Mouse (Mus musculus): ENCODE data around the gene Cpn1. TPM values are rescaled to one million over a fixed set of nuclear protein-coding genes. Genes with fewer than 3 reads are reported as not detected.

Cpn1 gene
- polyA plus RNA-seq, 1 experiment from 2014 or later, result 0.39 TPM

GRCm38 (mm10) chr19:43930366-43930765, 56.0 kb downstream of the Cpn1 start:
- Histone ChIP-seq H3K36me3 (ENCODE audit: control insufficient read depth, insufficient read depth) (no peaks in the 10 kb centered on the region), H3K4me2 (ENCODE audit: low read length) (no peak overlapping the region), H3K9ac (replicated peaks; ENCODE audit: low read depth, low read length) (no peak overlapping the region), H3K4me3 (replicated peaks; ENCODE audit: low read length) (no peak overlapping the region), H3K9me3 (ENCODE audit: control insufficient read depth, low read length) (no peaks in the 10 kb centered on the region), H3K27ac (ENCODE audit: low read length) (no peak overlapping the region), H3K27me3 (replicated peaks; ENCODE audit: control insufficient read depth, insufficient read depth, low read length) (no peaks in the 10 kb centered on the region), H3K4me1 (replicated peaks; ENCODE audit: control insufficient read depth, insufficient read depth, low read length) (peaks cover 11% of the 10 kb centered on the region)
- no peak for ATAC-seq
- WGBS, result 58% methylated on average over 7 of the region's 7 CpGs

GRCm38 (mm10) chr19:43929869-43930268, 56.5 kb downstream of the Cpn1 start:
- H3K4me2 ChIP-seq (ENCODE audit: low read length), result no peak overlapping the region
- H3K9me3 ChIP-seq (ENCODE audit: control insufficient read depth, low read length), result no peaks in the 10 kb centered on the region
- H3K4me1 ChIP-seq (replicated peaks; ENCODE audit: control insufficient read depth, insufficient read depth, low read length), result peaks cover 11% of the 10 kb centered on the region
- no peak for ATAC-seq
- no peak overlapping the region for H3K9ac ChIP-seq (replicated peaks; ENCODE audit: low read depth, low read length)
- no peak overlapping the region for H3K27ac ChIP-seq (ENCODE audit: low read length)
- H3K27me3 ChIP-seq (replicated peaks; ENCODE audit: control insufficient read depth, insufficient read depth, low read length), result no peaks in the 10 kb centered on the region
- no peaks in the 10 kb centered on the region for H3K36me3 ChIP-seq (ENCODE audit: control insufficient read depth, insufficient read depth)
- no peak overlapping the region for H3K4me3 ChIP-seq (replicated peaks; ENCODE audit: low read length)
- 22% methylated on average over 11 of the region's 11 CpGs for WGBS

- 79% methylated on average over 5 of the region's 5 CpGs for WGBS
- H3K4me3 ChIP-seq (replicated peaks; ENCODE audit: low read length), result no peak overlapping the region
- peaks cover 11% of the 10 kb centered on the region for H3K4me1 ChIP-seq (replicated peaks; ENCODE audit: control insufficient read depth, insufficient read depth, low read length)
Measured at GRCm38 (mm10) chr19:43927967-43928366, 58.4 kb downstream of the Cpn1 start.

GRCm38 (mm10) chr19:43927057-43927456, 59.3 kb downstream of the Cpn1 start:
- Histone ChIP-seq H3K9me3 (ENCODE audit: control insufficient read depth, low read length) (no peaks in the 10 kb centered on the region), H3K27ac (ENCODE audit: low read length) (no peak overlapping the region), H3K27me3 (replicated peaks; ENCODE audit: control insufficient read depth, insufficient read depth, low read length) (no peaks in the 10 kb centered on the region), H3K36me3 (ENCODE audit: control insufficient read depth, insufficient read depth) (no peaks in the 10 kb centered on the region), H3K4me1 (replicated peaks; ENCODE audit: control insufficient read depth, insufficient read depth, low read length) (peaks cover 11% of the 10 kb centered on the region), H3K4me2 (ENCODE audit: low read length) (no peak overlapping the region), H3K4me3 (replicated peaks; ENCODE audit: low read length) (no peak overlapping the region), H3K9ac (replicated peaks; ENCODE audit: low read depth, low read length) (no peak overlapping the region)
- peak; percentile 55; the same call in 1 of the 2 replicates for ATAC-seq
- WGBS, result 58% methylated on average over 10 of the region's 10 CpGs

More at GRCm38 (mm10) chr19:43927967-43928366, 58.4 kb downstream of the Cpn1 start:
- no peaks in the 10 kb centered on the region for H3K36me3 ChIP-seq (ENCODE audit: control insufficient read depth, insufficient read depth)
- ATAC-seq, result no peak
- H3K9ac ChIP-seq (replicated peaks; ENCODE audit: low read depth, low read length), result no peak overlapping the region
- H3K27ac ChIP-seq (ENCODE audit: low read length), result no peak overlapping the region
- H3K27me3 ChIP-seq (replicated peaks; ENCODE audit: control insufficient read depth, insufficient read depth, low read length), result no peaks in the 10 kb centered on the region
- no peaks in the 10 kb centered on the region for H3K9me3 ChIP-seq (ENCODE audit: control insufficient read depth, low read length)
- no peak overlapping the region for H3K4me2 ChIP-seq (ENCODE audit: low read length)

- ATAC-seq, result no peak
- 72% methylated on average over 10 of the region's 10 CpGs for WGBS
Measured at GRCm38 (mm10) chr19:43926141-43926987, 60.0 kb downstream of the Cpn1 start.

GRCm38 (mm10) chr19:43924361-43924760, 62.0 kb downstream of the Cpn1 start:
- no peak for ATAC-seq
- Histone ChIP-seq H3K4me3 (replicated peaks; ENCODE audit: low read length) (no peak overlapping the region), H3K27ac (ENCODE audit: low read length) (no peak overlapping the region), H3K36me3 (ENCODE audit: control insufficient read depth, insufficient read depth) (no peaks in the 10 kb centered on the region), H3K4me2 (ENCODE audit: low read length) (no peak overlapping the region), H3K9ac (replicated peaks; ENCODE audit: low read depth, low read length) (no peak overlapping the region), H3K9me3 (ENCODE audit: control insufficient read depth, low read length) (no peaks in the 10 kb centered on the region), H3K27me3 (replicated peaks; ENCODE audit: control insufficient read depth, insufficient read depth, low read length) (no peaks in the 10 kb centered on the region), H3K4me1 (replicated peaks; ENCODE audit: control insufficient read depth, insufficient read depth, low read length) (peaks cover 11% of the 10 kb centered on the region)
- 74% methylated on average over 8 of the region's 8 CpGs for WGBS

More at GRCm38 (mm10) chr19:43926141-43926987, 60.0 kb downstream of the Cpn1 start:
- Histone ChIP-seq H3K4me3 (replicated peaks; ENCODE audit: low read length) (no peak overlapping the region), H3K9ac (replicated peaks; ENCODE audit: low read depth, low read length) (no peak overlapping the region), H3K9me3 (ENCODE audit: control insufficient read depth, low read length) (no peaks in the 10 kb centered on the region), H3K4me2 (ENCODE audit: low read length) (no peak overlapping the region), H3K27me3 (replicated peaks; ENCODE audit: control insufficient read depth, insufficient read depth, low read length) (no peaks in the 10 kb centered on the region), H3K27ac (ENCODE audit: low read length) (no peak overlapping the region), H3K4me1 (replicated peaks; ENCODE audit: control insufficient read depth, insufficient read depth, low read length) (peaks cover 11% of the 10 kb centered on the region), H3K36me3 (ENCODE audit: control insufficient read depth, insufficient read depth) (no peaks in the 10 kb centered on the region)

GRCm38 (mm10) chr19:43922963-43923362, 63.4 kb downstream of the Cpn1 start:
- Histone ChIP-seq H3K4me2 (ENCODE audit: low read length) (no peak overlapping the region), H3K27me3 (replicated peaks; ENCODE audit: control insufficient read depth, insufficient read depth, low read length) (no peaks in the 10 kb centered on the region), H3K4me1 (replicated peaks; ENCODE audit: control insufficient read depth, insufficient read depth, low read length) (peaks cover 11% of the 10 kb centered on the region), H3K9me3 (ENCODE audit: control insufficient read depth, low read length) (no peaks in the 10 kb centered on the region), H3K9ac (replicated peaks; ENCODE audit: low read depth, low read length) (no peak overlapping the region), H3K4me3 (replicated peaks; ENCODE audit: low read length) (no peak overlapping the region), H3K27ac (ENCODE audit: low read length) (no peak overlapping the region), H3K36me3 (ENCODE audit: control insufficient read depth, insufficient read depth) (no peaks in the 10 kb centered on the region)
- WGBS, result 94% methylated on average over 7 of the region's 7 CpGs
- ATAC-seq, result no peak

GRCm38 (mm10) chr19:43921410-43921809, 64.9 kb downstream of the Cpn1 start:
- H3K36me3 ChIP-seq (ENCODE audit: control insufficient read depth, insufficient read depth), result no peaks in the 10 kb centered on the region
- H3K27ac ChIP-seq (ENCODE audit: low read length), result no peak overlapping the region
- H3K4me1 ChIP-seq (replicated peaks; ENCODE audit: control insufficient read depth, insufficient read depth, low read length), result 0 out of 2 replicates have a peak, but pooled peaks cover 3% of the 10 kb centered on the region
- no peak for ATAC-seq
- WGBS, result 62% methylated on average over 13 of the region's 13 CpGs
- no peaks in the 10 kb centered on the region for H3K9me3 ChIP-seq (ENCODE audit: control insufficient read depth, low read length)
- no peak overlapping the region for H3K4me2 ChIP-seq (ENCODE audit: low read length)
- no peaks in the 10 kb centered on the region for H3K27me3 ChIP-seq (replicated peaks; ENCODE audit: control insufficient read depth, insufficient read depth, low read length)
- no peak overlapping the region for H3K4me3 ChIP-seq (replicated peaks; ENCODE audit: low read length)
- H3K9ac ChIP-seq (replicated peaks; ENCODE audit: low read depth, low read length), result no peak overlapping the region

GRCm38 (mm10) chr19:43920453-43921300, 65.7 kb downstream of the Cpn1 start:
- 22% methylated on average over 32 of the region's 32 CpGs for WGBS

More at GRCm38 (mm10) chr19:43920453-43921300, 65.7 kb downstream of the Cpn1 start:
- no peaks in the 10 kb centered on the region for H3K4me1 ChIP-seq (replicated peaks; ENCODE audit: control insufficient read depth, insufficient read depth, low read length)
- H3K36me3 ChIP-seq (ENCODE audit: control insufficient read depth, insufficient read depth), result no peaks in the 10 kb centered on the region
- H3K4me2 ChIP-seq (ENCODE audit: low read length), result no peak overlapping the region
- H3K9ac ChIP-seq (replicated peaks; ENCODE audit: low read depth, low read length), result no peak overlapping the region
- no peaks in the 10 kb centered on the region for H3K27me3 ChIP-seq (replicated peaks; ENCODE audit: control insufficient read depth, insufficient read depth, low read length)
- no peaks in the 10 kb centered on the region for H3K9me3 ChIP-seq (ENCODE audit: control insufficient read depth, low read length)
- no peak overlapping the region for H3K27ac ChIP-seq (ENCODE audit: low read length)
- ATAC-seq, result no peak
- no peak overlapping the region for H3K4me3 ChIP-seq (replicated peaks; ENCODE audit: low read length)
